Mouse (Mus musculus): Measurements from ENCODE around the gene Crispld2. TPM values are rescaled to one million over a fixed set of nuclear protein-coding genes. Genes with fewer than 3 reads are reported as not detected.

Crispld2 gene
- polyA plus RNA-seq, 1 experiment: 1.3 TPM

GRCm38 (mm10) chr8:120051908-120052307, 59.7 kb downstream of the Crispld2 start:
- Histone ChIP-seq H3K9me3 (replicated peaks; ENCODE audit: control insufficient read depth, insufficient read depth, low read length, poor library complexity, severe bottlenecking) (no peaks in the 10 kb centered on the region), H3K9ac (ENCODE audit: low read depth, poor library complexity, severe bottlenecking) (no peak overlapping the region), H3K4me1 (ENCODE audit: control insufficient read depth, insufficient read depth, low read length) (no peaks in the 10 kb centered on the region), H3K27me3 (ENCODE audit: control insufficient read depth, insufficient read depth, low read length, poor library complexity, severe bottlenecking) (no peaks in the 10 kb centered on the region), H3K4me3 (ENCODE audit: low read depth, low read length) (no peak overlapping the region), H3K36me3 (ENCODE audit: control insufficient read depth, insufficient read depth, low read length, poor library complexity, severe bottlenecking) (no peaks in the 10 kb centered on the region), H3K27ac (ENCODE audit: insufficient read depth, low read length) (no peak overlapping the region)
- TF ChIP-seq POLR2A (IDR thresholded peaks at IDR 0.05; ENCODE audit: insufficient read depth, low read length) (no peak), CTCF (IDR thresholded peaks at IDR 0.05; ENCODE audit: low read depth, low read length) (no peak), EP300 (IDR thresholded peaks at IDR 0.05; ENCODE audit: insufficient read depth, low read depth, low read length) (no peak)

- TF ChIP-seq POLR2A (IDR thresholded peaks at IDR 0.05; ENCODE audit: insufficient read depth, low read length) (no peak), EP300 (IDR thresholded peaks at IDR 0.05; ENCODE audit: insufficient read depth, low read depth, low read length) (no peak), CTCF (IDR thresholded peaks at IDR 0.05; ENCODE audit: low read depth, low read length) (no peak)
- H3K27ac ChIP-seq (ENCODE audit: insufficient read depth, low read length): no peak overlapping the region
- no peaks in the 10 kb centered on the region for H3K36me3 ChIP-seq (ENCODE audit: control insufficient read depth, insufficient read depth, low read length, poor library complexity, severe bottlenecking)
- no peak overlapping the region for H3K4me3 ChIP-seq (ENCODE audit: low read depth, low read length)
- H3K9me3 ChIP-seq (replicated peaks; ENCODE audit: control insufficient read depth, insufficient read depth, low read length, poor library complexity, severe bottlenecking): no peaks in the 10 kb centered on the region
- H3K27me3 ChIP-seq (ENCODE audit: control insufficient read depth, insufficient read depth, low read length, poor library complexity, severe bottlenecking): no peaks in the 10 kb centered on the region
- H3K9ac ChIP-seq (ENCODE audit: low read depth, poor library complexity, severe bottlenecking): no peak overlapping the region
- H3K4me1 ChIP-seq (ENCODE audit: control insufficient read depth, insufficient read depth, low read length): no peaks in the 10 kb centered on the region
Observed at GRCm38 (mm10) chr8:120052318-120052717, 60.1 kb downstream of the Crispld2 start.

GRCm38 (mm10) chr8:120054833-120055232, 62.6 kb downstream of the Crispld2 start:
- Histone ChIP-seq H3K9ac (ENCODE audit: low read depth, poor library complexity, severe bottlenecking) (no peak overlapping the region), H3K36me3 (ENCODE audit: control insufficient read depth, insufficient read depth, low read length, poor library complexity, severe bottlenecking) (no peaks in the 10 kb centered on the region), H3K4me3 (ENCODE audit: low read depth, low read length) (no peak overlapping the region), H3K9me3 (replicated peaks; ENCODE audit: control insufficient read depth, insufficient read depth, low read length, poor library complexity, severe bottlenecking) (no peaks in the 10 kb centered on the region), H3K27me3 (ENCODE audit: control insufficient read depth, insufficient read depth, low read length, poor library complexity, severe bottlenecking) (no peaks in the 10 kb centered on the region), H3K27ac (ENCODE audit: insufficient read depth, low read length) (no peak overlapping the region), H3K4me1 (ENCODE audit: control insufficient read depth, insufficient read depth, low read length) (no peaks in the 10 kb centered on the region)
- no peak for TF ChIP-seq POLR2A (IDR thresholded peaks at IDR 0.05; ENCODE audit: insufficient read depth, low read length)
- no peak for TF ChIP-seq EP300 (IDR thresholded peaks at IDR 0.05; ENCODE audit: insufficient read depth, low read depth, low read length)
- no peak for TF ChIP-seq CTCF (IDR thresholded peaks at IDR 0.05; ENCODE audit: low read depth, low read length)

DNA sequence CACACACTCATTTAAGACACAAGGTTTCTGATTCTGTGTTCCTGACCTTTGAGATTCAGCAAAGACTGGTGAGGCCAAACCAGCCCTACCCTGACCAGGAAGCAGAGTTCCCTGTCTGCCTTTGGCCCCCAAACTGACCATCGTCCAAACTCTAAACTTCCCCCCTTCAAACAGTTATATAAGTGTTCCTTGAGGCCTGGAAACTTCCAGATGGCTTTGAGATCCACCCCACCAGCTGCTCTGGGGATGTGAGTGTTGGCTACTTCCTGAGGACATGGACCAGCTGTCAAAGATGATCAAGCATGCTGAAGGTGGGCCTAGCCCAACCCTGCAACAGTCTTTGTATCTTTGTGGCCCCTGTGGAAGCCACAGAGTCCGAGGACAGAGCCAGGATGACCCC, 64.8 kb downstream of the Crispld2 start:
- H3K9me3 ChIP-seq (replicated peaks; ENCODE audit: control insufficient read depth, insufficient read depth, low read length, poor library complexity, severe bottlenecking): no peaks in the 10 kb centered on the region
- TF ChIP-seq EP300 (IDR thresholded peaks at IDR 0.05; ENCODE audit: insufficient read depth, low read depth, low read length): no peak
- no peak for TF ChIP-seq CTCF (IDR thresholded peaks at IDR 0.05; ENCODE audit: low read depth, low read length)
- no peak for TF ChIP-seq POLR2A (IDR thresholded peaks at IDR 0.05; ENCODE audit: insufficient read depth, low read length)
- no peak overlapping the region for H3K9ac ChIP-seq (ENCODE audit: low read depth, poor library complexity, severe bottlenecking)
- no peaks in the 10 kb centered on the region for H3K27me3 ChIP-seq (ENCODE audit: control insufficient read depth, insufficient read depth, low read length, poor library complexity, severe bottlenecking)
- no peaks in the 10 kb centered on the region for H3K36me3 ChIP-seq (ENCODE audit: control insufficient read depth, insufficient read depth, low read length, poor library complexity, severe bottlenecking)
- H3K27ac ChIP-seq (ENCODE audit: insufficient read depth, low read length): no peak overlapping the region
- no peaks in the 10 kb centered on the region for H3K4me1 ChIP-seq (ENCODE audit: control insufficient read depth, insufficient read depth, low read length)
- H3K4me3 ChIP-seq (ENCODE audit: low read depth, low read length): no peak overlapping the region

DNA sequence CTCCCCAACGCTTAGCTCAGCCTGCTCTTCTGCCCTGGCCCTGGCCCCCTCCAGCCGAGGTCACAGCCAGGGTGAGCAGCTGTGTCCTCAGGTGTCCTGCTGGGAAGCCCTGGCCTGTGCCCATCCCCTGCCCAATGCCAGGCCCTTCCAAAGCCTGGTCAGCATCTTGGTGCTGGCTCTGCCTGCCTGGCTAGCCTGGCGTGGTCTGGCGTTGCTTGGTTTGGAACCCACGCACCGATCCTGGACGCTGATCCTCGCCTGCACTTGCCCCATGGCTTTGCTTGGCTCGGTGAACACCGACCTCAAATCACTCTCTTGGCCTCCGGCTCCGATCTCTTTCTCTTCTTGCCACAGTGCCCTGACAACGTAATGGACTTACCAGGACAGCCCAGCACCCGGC, 70.5 kb downstream of the Crispld2 start:
- Histone ChIP-seq H3K4me1 (ENCODE audit: control insufficient read depth, insufficient read depth, low read length) (no peaks in the 10 kb centered on the region), H3K9ac (ENCODE audit: low read depth, poor library complexity, severe bottlenecking) (no peak overlapping the region), H3K9me3 (replicated peaks; ENCODE audit: control insufficient read depth, insufficient read depth, low read length, poor library complexity, severe bottlenecking) (no peaks in the 10 kb centered on the region), H3K4me3 (ENCODE audit: low read depth, low read length) (no peak overlapping the region), H3K27me3 (ENCODE audit: control insufficient read depth, insufficient read depth, low read length, poor library complexity, severe bottlenecking) (no peaks in the 10 kb centered on the region), H3K36me3 (ENCODE audit: control insufficient read depth, insufficient read depth, low read length, poor library complexity, severe bottlenecking) (no peaks in the 10 kb centered on the region), H3K27ac (ENCODE audit: insufficient read depth, low read length) (no peak overlapping the region)
- no peak for TF ChIP-seq POLR2A (IDR thresholded peaks at IDR 0.05; ENCODE audit: insufficient read depth, low read length)
- no peak for TF ChIP-seq CTCF (IDR thresholded peaks at IDR 0.05; ENCODE audit: low read depth, low read length)
- TF ChIP-seq EP300 (IDR thresholded peaks at IDR 0.05; ENCODE audit: insufficient read depth, low read depth, low read length): no peak

GRCm38 (mm10) chr8:120063326-120063725, 71.1 kb downstream of the Crispld2 start:
- no peaks in the 10 kb centered on the region for H3K9me3 ChIP-seq (replicated peaks; ENCODE audit: control insufficient read depth, insufficient read depth, low read length, poor library complexity, severe bottlenecking)
- no peak overlapping the region for H3K9ac ChIP-seq (ENCODE audit: low read depth, poor library complexity, severe bottlenecking)
- no peak overlapping the region for H3K4me3 ChIP-seq (ENCODE audit: low read depth, low read length)
- no peak for TF ChIP-seq CTCF (IDR thresholded peaks at IDR 0.05; ENCODE audit: low read depth, low read length)
- no peak for TF ChIP-seq EP300 (IDR thresholded peaks at IDR 0.05; ENCODE audit: insufficient read depth, low read depth, low read length)
- TF ChIP-seq POLR2A (IDR thresholded peaks at IDR 0.05; ENCODE audit: insufficient read depth, low read length): no peak
- H3K36me3 ChIP-seq (ENCODE audit: control insufficient read depth, insufficient read depth, low read length, poor library complexity, severe bottlenecking): no peaks in the 10 kb centered on the region
- no peaks in the 10 kb centered on the region for H3K4me1 ChIP-seq (ENCODE audit: control insufficient read depth, insufficient read depth, low read length)
- no peak overlapping the region for H3K27ac ChIP-seq (ENCODE audit: insufficient read depth, low read length)
- H3K27me3 ChIP-seq (ENCODE audit: control insufficient read depth, insufficient read depth, low read length, poor library complexity, severe bottlenecking): no peaks in the 10 kb centered on the region

All from ES-Bruce4 (cell line).